22 mouse cellular contexts compared by ENCODE assay signal in the genomic region with DNA sequence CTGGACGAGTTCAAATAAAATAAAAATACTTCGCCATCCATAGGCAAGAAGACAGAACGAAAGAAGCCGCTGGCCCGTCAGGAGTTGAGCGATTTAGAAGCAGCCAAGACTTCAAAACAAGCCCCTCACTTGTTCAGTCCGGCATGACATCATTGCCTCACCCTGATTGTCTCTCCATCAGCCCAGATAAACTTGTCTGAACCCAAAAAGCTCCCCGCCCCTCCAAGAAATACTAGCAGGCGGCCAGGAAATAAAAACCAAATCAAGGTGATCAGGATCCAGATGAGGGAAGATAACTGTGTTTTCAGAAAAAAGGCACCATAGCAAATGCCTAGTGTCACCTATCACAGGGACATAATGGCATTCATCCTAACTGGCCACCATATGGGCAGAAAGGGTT. TPM values are rescaled to one million over a fixed set of nuclear protein-coding genes. Genes with fewer than 3 reads are reported as not detected.
DNase-seq lines count a peak whose midpoint lies in the region; ATAC-seq and TF ChIP-seq lines count a peak whose summit lies in the region.
"Had no signal": no experiment of that assay in that cellular context is flagged by ENCODE, and none has a peak within 500 bp of the region (broad histone marks: within the 10 kb centered on the region; RNA-seq: fewer than 3 reads in every experiment).

No protein-coding gene starts in this region.

- H3K36me3 ChIP-seq in heart, adult 2 months (ENCODE audit: control insufficient read depth, insufficient read depth, low read length): peaks cover 3% of the 10 kb centered on the region; the same call in 1 of the 2 replicates
- no peaks in the 10 kb centered on the region for H3K36me3 ChIP-seq in liver, embryonic 12.5 days
- no peaks in the 10 kb centered on the region for H3K36me3 ChIP-seq in liver, embryonic 11.5 days (ENCODE audit: control insufficient read depth, insufficient read depth, low read length)
- no peaks in the 10 kb centered on the region for H3K36me3 ChIP-seq in E14TG2a.4 (ENCODE audit: insufficient read depth, low read length)
- H3K36me3 ChIP-seq in liver, postnatal 0 days (replicated peaks; ENCODE audit: insufficient read depth, low read length): no peaks in the 10 kb centered on the region
- H3K36me3 ChIP-seq: embryonic facial prominence, embryonic 12.5 days; heart, embryonic 15.5 days; midbrain, embryonic 10.5 days had no signal

- 71% methylated on average over 9 of the region's 9 CpGs for WGBS in heart, adult 2 months
- 67% methylated on average over 9 of the region's 9 CpGs for WGBS in liver, embryonic 12.5 days (ENCODE audit: insufficient replicate concordance)
- 79% methylated on average over 9 of the region's 9 CpGs for WGBS in liver, embryonic 11.5 days
- 76% methylated on average over 9 of the region's 9 CpGs for WGBS in liver, postnatal 0 days (ENCODE audit: insufficient replicate concordance)

- no peak for DNase-seq in heart, adult 2 months
- no peak for DNase-seq in heart, postnatal 36 days
- no peak for DNase-seq in liver, embryonic 11.5 days (ENCODE audit: low spot score)
- no peak for DNase-seq in liver, postnatal 0 days
- no peak for DNase-seq in embryo, embryonic 11 days
- DNase-seq: B cell, adult 2 months; cerebellum, adult 9-10 months had no signal

- H3K27me3 ChIP-seq in heart, adult 2 months (ENCODE audit: control insufficient read depth, insufficient read depth, low read length): no peaks in the 10 kb centered on the region
- H3K27me3 ChIP-seq in liver, embryonic 12.5 days (replicated peaks): peaks cover 4% of the 10 kb centered on the region
- H3K27me3 ChIP-seq in liver, embryonic 11.5 days (replicated peaks; ENCODE audit: control insufficient read depth, insufficient read depth, low read length): no peaks in the 10 kb centered on the region
- peaks cover 3% of the 10 kb centered on the region; the same call in 1 of the 2 replicates for H3K27me3 ChIP-seq in E14TG2a.4 (ENCODE audit: insufficient read depth, low read length)
- H3K27me3 ChIP-seq in liver, postnatal 0 days (ENCODE audit: insufficient read depth, low read length): no peaks in the 10 kb centered on the region
- H3K27me3 ChIP-seq: embryonic facial prominence, embryonic 12.5 days; heart, embryonic 15.5 days had no signal

- no peak overlapping the region for H3K9ac ChIP-seq in heart, adult 2 months (ENCODE audit: low read depth, low read length)
- H3K9ac ChIP-seq in liver, embryonic 12.5 days: no peak overlapping the region
- no peak overlapping the region for H3K9ac ChIP-seq in liver, embryonic 11.5 days (ENCODE audit: low read depth, low read length)
- H3K9ac ChIP-seq in liver, postnatal 0 days (replicated peaks): no peak overlapping the region
- H3K9ac ChIP-seq: embryonic facial prominence, embryonic 12.5 days; heart, embryonic 15.5 days; hindbrain, embryonic 14.5 days had no signal

- no peaks in the 10 kb centered on the region for H3K9me3 ChIP-seq in liver, embryonic 12.5 days (replicated peaks)
- H3K9me3 ChIP-seq in liver, embryonic 11.5 days (ENCODE audit: control insufficient read depth, low read length): no peaks in the 10 kb centered on the region
- H3K9me3 ChIP-seq in E14TG2a.4 (ENCODE audit: low read length): no peaks in the 10 kb centered on the region
- no peaks in the 10 kb centered on the region for H3K9me3 ChIP-seq in liver, postnatal 0 days (ENCODE audit: low read length)
- H3K9me3 ChIP-seq: embryonic facial prominence, embryonic 12.5 days; heart, embryonic 15.5 days; midbrain, embryonic 10.5 days had no signal

- ATAC-seq in liver, embryonic 12.5 days: no peak
- no peak for ATAC-seq in liver, embryonic 11.5 days (replicated peaks; ENCODE audit: low FRiP score)
- no peak for ATAC-seq in liver, postnatal 0 days
- ATAC-seq: forebrain, embryonic 16.5 days had no signal

- H3K79me2 ChIP-seq in heart, adult 2 months (replicated peaks; ENCODE audit: control insufficient read depth, insufficient read depth, low read length): no peaks in the 10 kb centered on the region

- no peak for TF ChIP-seq CTCF in heart, adult 2 months (IDR thresholded peaks at IDR 0.05)
- TF ChIP-seq CTCF in E14TG2a.4 (conservative IDR thresholded peaks at IDR 0.05; ENCODE audit: low read length): no peak
- TF ChIP-seq CTCF in liver, postnatal 0 days (IDR thresholded peaks at IDR 0.05; ENCODE audit: low read depth): no peak

- H3K4me3 ChIP-seq in heart, adult 2 months: peak overlapping the region; percentile 8; the same call in 1 of the 2 replicates
- H3K4me3 ChIP-seq in liver, embryonic 12.5 days: no peak overlapping the region
- no peak overlapping the region for H3K4me3 ChIP-seq in liver, embryonic 11.5 days (ENCODE audit: low read depth, low read length)
- H3K4me3 ChIP-seq in E14TG2a.4 (replicated peaks; ENCODE audit: low read length): peak overlapping the region; percentile 11; the same call in 1 of the 2 replicates
- H3K4me3 ChIP-seq in liver, postnatal 0 days (ENCODE audit: low read depth, low read length): no peak overlapping the region
- H3K4me3 ChIP-seq: embryonic facial prominence, embryonic 12.5 days; heart, embryonic 15.5 days; midbrain, embryonic 10.5 days had no signal

- TF ChIP-seq EP300 in heart, adult 2 months (IDR thresholded peaks at IDR 0.05; ENCODE audit: insufficient read depth, low read depth, low read length): no peak
- TF ChIP-seq EP300 in liver, postnatal 0 days (IDR thresholded peaks at IDR 0.05; ENCODE audit: low read depth): no peak

- H3K27ac ChIP-seq in heart, adult 2 months: peak overlapping the region; percentile 84
- 0 out of 2 replicates have a peak overlapping the region, but pooled peaks have one; percentile 23 for H3K27ac ChIP-seq in liver, embryonic 12.5 days
- no peak overlapping the region for H3K27ac ChIP-seq in liver, embryonic 11.5 days (ENCODE audit: low read depth, low read length)
- peak overlapping the region; percentile 41; the same call in 1 of the 2 replicates for H3K27ac ChIP-seq in liver, postnatal 0 days (ENCODE audit: low read depth)
- H3K27ac ChIP-seq: embryonic facial prominence, embryonic 12.5 days; hindbrain, embryonic 14.5 days; midbrain, embryonic 10.5 days had no signal

- H3K4me1 ChIP-seq in heart, adult 2 months (ENCODE audit: control insufficient read depth, insufficient read depth, low read length): peaks cover 7% of the 10 kb centered on the region
- H3K4me1 ChIP-seq in liver, embryonic 12.5 days: peaks cover 13% of the 10 kb centered on the region
- 0 out of 2 replicates have a peak, but pooled peaks cover 3% of the 10 kb centered on the region for H3K4me1 ChIP-seq in liver, embryonic 11.5 days (replicated peaks; ENCODE audit: control insufficient read depth, insufficient read depth, low read length)
- peaks cover 22% of the 10 kb centered on the region for H3K4me1 ChIP-seq in E14TG2a.4 (replicated peaks; ENCODE audit: low read depth, low read length)
- peaks cover 7% of the 10 kb centered on the region for H3K4me1 ChIP-seq in liver, postnatal 0 days (ENCODE audit: insufficient read depth)
- H3K4me1 ChIP-seq: midbrain, embryonic 10.5 days had no signal

- TF ChIP-seq POLR2A in heart, adult 2 months (IDR thresholded peaks at IDR 0.05; ENCODE audit: insufficient read depth, low read depth, low read length): no peak

- intact Hi-C loops in heart, adult 2 months (cut with DNase I): loop anchor here (2.0 to 10.0 kb wide), 3 partner anchors 18 to 306 kb away; no protein-coding TSS in a partner anchor
- intact Hi-C loops in heart, postnatal 36 days (cut with DNase I): loop anchor here (2.0 kb wide), 1 partner anchor 18 kb away; no protein-coding TSS in a partner anchor

- no peak overlapping the region for H3K4me2 ChIP-seq in liver, embryonic 12.5 days
- no peak overlapping the region for H3K4me2 ChIP-seq in liver, embryonic 11.5 days
- H3K4me2 ChIP-seq in liver, postnatal 0 days (ENCODE audit: low read depth, low read length): 0 out of 2 replicates have a peak overlapping the region, but pooled peaks have one; percentile 11
- H3K4me2 ChIP-seq: embryonic facial prominence, embryonic 12.5 days; heart, embryonic 15.5 days; hindbrain, embryonic 14.5 days had no signal

RNA-seq across cellular contexts. Expression of gene Ndel1, which starts 0.4 kb away (rescaled TPM):
- total RNA-seq in heart, adult 2 months (2021): 10 to 100 TPM; 60.4 to 63.7 TPM
- polyA plus RNA-seq in heart, adult 2 months (2012; rRNA removed): 45.5 and 64.1 TPM in 2 replicates
- total RNA-seq in heart, postnatal 36 days (2021): 10 to 100 TPM; 60.9 to 71.3 TPM
- 40.4 and 42.0 TPM in 2 replicates for polyA plus RNA-seq in liver, embryonic 12.5 days (2016; fragmentation: Nextera tagmentation; extraction: Ambion mirVana)
- 47.8 and 53.9 TPM in 2 replicates for polyA plus RNA-seq in liver, embryonic 11.5 days (2014; fragmentation: Nextera tagmentation; extraction: Ambion mirVana)
- polyA plus RNA-seq in liver, postnatal 0 days (2015; fragmentation: Nextera tagmentation; extraction: Ambion mirVana): 32.8 and 33.8 TPM in 2 replicates

RNA-seq across cellular contexts. Expression of gene Rnf222, which starts 17.1 kb away (rescaled TPM):
- total RNA-seq in heart, adult 2 months (2021): under 1 TPM; 0.07 to 0.13 TPM
- polyA plus RNA-seq in heart, adult 2 months (2012; rRNA removed): 0.12 TPM in 2 replicates
- total RNA-seq in heart, postnatal 36 days (2021): not detected
- 0.07 and 0.10 TPM in 2 replicates for polyA plus RNA-seq in liver, embryonic 12.5 days (2016; fragmentation: Nextera tagmentation; extraction: Ambion mirVana)
- polyA plus RNA-seq in liver, embryonic 11.5 days (2014; fragmentation: Nextera tagmentation; extraction: Ambion mirVana): 0.10 and 0.16 TPM in 2 replicates
- polyA plus RNA-seq in liver, postnatal 0 days (2015; fragmentation: Nextera tagmentation; extraction: Ambion mirVana): 0.02 and 0.07 TPM in 2 replicates
- total RNA-seq: adrenal gland, adult 18-20 months; left cerebral cortex, postnatal 10 days had no signal
- polyA plus RNA-seq: forebrain, embryonic 16.5 days; hindbrain, embryonic 14.5 days; midbrain, postnatal 0 days; urinary bladder, adult 2 months had no signal

RNA-seq across cellular contexts. Expression of gene Rpl26, which starts 30.1 kb away (rescaled TPM):
- total RNA-seq in heart, adult 2 months (2021): 100 to 1,000 TPM; 648 to 707 TPM
- polyA plus RNA-seq in heart, adult 2 months (2012; rRNA removed): 494 and 639 TPM in 2 replicates
- 100 to 1,000 TPM; 655 to 678 TPM for total RNA-seq in heart, postnatal 36 days (2021)
- polyA plus RNA-seq in liver, embryonic 12.5 days (2016; fragmentation: Nextera tagmentation; extraction: Ambion mirVana): 938 and 976 TPM in 2 replicates
- polyA plus RNA-seq in liver, embryonic 11.5 days (2014; fragmentation: Nextera tagmentation; extraction: Ambion mirVana): 1,252 and 1,388 TPM in 2 replicates
- polyA plus RNA-seq in liver, postnatal 0 days (2015; fragmentation: Nextera tagmentation; extraction: Ambion mirVana): 531 and 540 TPM in 2 replicates

RNA-seq across cellular contexts. Expression of gene Odf4, which starts 55.6 kb away (rescaled TPM):
- not detected for total RNA-seq in heart, adult 2 months (2021)
- 0.25 and 0.41 TPM in 2 replicates for polyA plus RNA-seq in heart, adult 2 months (2012; rRNA removed)
- not detected for total RNA-seq in heart, postnatal 36 days (2021)
- polyA plus RNA-seq in liver, embryonic 12.5 days (2016; fragmentation: Nextera tagmentation; extraction: Ambion mirVana): not detected in 2 replicates
- polyA plus RNA-seq in liver, embryonic 11.5 days (2014; fragmentation: Nextera tagmentation; extraction: Ambion mirVana): not detected in 2 replicates
- not detected in 2 replicates for polyA plus RNA-seq in liver, postnatal 0 days (2015; fragmentation: Nextera tagmentation; extraction: Ambion mirVana)
- total RNA-seq: gastrocnemius, postnatal 4 days had no signal
- polyA plus RNA-seq: embryonic facial prominence, embryonic 12.5 days; heart, embryonic 15.5 days; kidney, embryonic 14.5 days; limb, embryonic 14.5 days; midbrain, embryonic 10.5 days; thymus, postnatal 0 days; urinary bladder, adult 2 months had no signal

Comparison
In these comparisons a context has a peak if more than half of its experiments do, and no peak if none do; other contexts are left out.
1. H3K4me3 ChIP-seq: peak in heart, adult 2 months (single experiment) and E14TG2a.4 (single experiment); none in liver, embryonic 12.5 days (single experiment), liver, embryonic 11.5 days (single experiment) and liver, postnatal 0 days (single experiment).